Mouse (Mus musculus) urinary bladder, postnatal 14 days (tissue): ENCODE results near the gene 1500015O10Rik.

Source experiments
- DNase-seq: peaks from one replicate; pipeline ENCODE4 v3.0.0; 2021; ENCODE audit warnings: low spot score

The 1500015O10Rik gene

DNA sequence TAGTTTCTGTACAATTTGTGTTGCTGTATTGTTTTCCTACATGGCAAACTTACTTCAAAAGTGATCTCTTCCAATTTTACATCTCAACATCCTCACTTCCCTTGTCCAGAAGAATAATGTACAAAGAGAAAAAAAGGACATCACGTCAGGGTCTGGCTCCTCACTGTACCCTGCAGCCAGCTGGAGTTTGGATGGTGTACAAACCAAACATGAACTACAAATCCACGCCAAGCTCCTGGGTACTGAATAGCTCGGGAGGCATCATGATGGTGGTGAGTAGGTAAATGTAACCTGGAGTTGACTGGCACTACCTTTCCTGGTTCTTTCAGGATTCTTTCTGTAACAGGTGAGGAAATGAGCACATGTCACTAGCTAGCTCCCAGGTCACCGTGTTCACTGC is 43.7 kb downstream of the 1500015O10Rik start:
- no peak for DNase-seq

DNA sequence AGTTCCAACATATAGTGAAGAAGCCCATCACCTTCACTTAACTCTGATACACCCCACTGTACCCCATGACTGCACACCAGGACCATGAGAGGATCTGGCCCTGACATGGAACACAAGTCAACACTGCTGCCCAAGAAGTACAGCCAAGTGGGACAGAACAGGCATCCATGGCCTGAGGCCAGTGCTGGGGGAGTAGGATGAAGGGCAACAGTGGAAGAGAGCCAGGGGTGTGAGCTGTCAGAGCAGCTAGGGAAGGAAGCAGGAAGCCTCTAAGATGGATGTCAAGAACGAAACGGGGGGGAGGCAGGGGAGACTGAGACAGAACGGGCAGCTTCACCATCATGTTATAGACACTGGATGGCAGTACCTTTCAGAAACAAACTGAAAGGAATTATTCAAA is 45.7 kb downstream of the 1500015O10Rik start:
- DNase-seq: peak; percentile 39

DNA sequence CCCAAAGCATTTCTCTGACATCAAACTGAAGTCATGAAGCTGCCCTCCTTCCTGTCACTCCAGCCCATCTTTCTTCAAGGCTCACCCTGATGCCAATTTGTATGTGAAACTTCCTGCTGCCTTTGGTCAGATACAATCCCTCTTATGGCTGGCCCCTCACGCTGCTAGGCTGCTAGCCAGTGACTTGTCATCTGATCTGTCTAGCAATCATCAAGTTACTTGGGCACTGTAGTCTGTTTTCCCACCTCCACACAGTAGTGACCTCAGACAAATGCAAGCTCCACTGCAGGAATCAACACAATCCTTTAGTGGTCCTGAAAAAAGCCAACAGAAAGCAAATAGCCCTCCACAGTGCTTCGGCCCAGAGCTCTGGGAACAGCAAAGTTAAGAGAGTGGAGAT is 50.8 kb downstream of the 1500015O10Rik start:
- DNase-seq: no peak

DNA sequence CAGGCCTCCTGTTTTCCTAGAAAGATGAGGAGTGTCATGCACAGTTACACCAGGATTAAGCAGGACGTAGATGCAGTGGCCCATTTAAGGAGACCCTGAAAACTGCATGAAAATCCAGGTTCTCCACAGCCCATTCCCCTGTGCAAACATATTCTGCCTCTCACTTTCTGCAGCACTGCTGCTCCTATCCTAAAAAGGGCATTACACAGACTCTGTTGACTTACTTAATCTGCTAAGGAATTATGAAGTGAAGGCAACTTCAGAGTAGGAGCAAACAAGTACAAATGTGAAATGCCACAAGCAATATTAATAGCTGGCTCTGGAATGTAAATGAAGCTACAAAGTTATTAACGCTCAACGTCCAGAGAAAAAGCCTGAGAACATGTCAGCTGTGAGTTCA is 51.3 kb downstream of the 1500015O10Rik start:
- DNase-seq: no peak

DNA sequence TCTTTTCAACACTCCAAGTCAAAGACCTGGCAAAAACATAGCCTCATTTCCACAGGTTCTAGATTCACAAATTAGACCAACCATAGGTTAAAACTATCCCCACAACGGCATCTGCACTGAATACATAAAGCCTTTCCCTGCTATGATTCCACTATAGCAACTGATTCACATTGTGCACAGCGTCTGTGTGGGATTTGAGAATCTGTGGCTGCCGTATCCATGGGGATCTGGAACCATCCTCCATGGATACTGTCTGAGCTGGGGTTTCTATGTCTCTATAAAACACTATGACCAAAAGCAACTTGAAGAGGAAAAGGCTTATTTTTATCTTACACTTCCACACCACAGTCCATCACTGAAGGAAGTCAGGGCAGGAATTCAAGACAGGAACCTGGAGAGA is 52.3 kb downstream of the 1500015O10Rik start:
- DNase-seq: no peak

DNA sequence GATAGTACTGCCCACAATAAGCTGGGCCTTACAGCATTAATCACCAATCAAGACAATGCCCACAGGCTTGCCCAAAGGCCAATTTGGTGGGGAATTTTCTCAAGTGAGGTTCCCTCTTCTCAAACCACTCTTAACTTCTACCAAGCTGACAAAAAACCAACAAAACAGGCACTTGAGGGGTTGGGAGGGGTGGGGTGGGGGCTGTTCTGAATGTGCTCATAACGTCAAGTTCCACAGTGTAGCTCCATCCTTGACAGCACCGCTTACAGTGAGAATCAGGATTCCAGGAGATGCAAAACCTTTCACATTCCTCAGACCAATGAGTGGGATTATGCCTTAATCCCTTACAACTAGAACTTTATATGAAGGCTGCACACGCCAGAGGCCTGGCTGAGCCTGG is 52.8 kb downstream of the 1500015O10Rik start:
- no peak for DNase-seq

DNA sequence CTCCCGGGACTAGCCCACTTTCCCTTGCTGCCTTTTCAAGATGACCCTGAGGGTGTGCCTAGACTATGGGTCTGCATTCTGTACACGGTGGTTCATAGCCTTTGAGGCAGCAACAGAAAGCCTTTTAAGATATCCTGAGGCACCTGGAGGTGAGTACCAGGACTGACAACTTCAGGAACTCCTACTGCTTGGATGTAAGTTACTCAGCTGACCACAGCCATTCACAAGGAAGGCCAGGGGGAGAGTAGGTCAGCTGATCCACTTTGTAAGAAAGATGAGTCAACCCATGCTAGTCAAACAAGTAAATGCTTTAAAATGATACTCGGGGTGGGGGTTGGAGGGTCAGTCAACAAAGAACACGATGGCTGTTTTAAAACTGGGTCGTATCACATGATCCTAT is 54.9 kb downstream of the 1500015O10Rik start:
- DNase-seq: no peak

DNA sequence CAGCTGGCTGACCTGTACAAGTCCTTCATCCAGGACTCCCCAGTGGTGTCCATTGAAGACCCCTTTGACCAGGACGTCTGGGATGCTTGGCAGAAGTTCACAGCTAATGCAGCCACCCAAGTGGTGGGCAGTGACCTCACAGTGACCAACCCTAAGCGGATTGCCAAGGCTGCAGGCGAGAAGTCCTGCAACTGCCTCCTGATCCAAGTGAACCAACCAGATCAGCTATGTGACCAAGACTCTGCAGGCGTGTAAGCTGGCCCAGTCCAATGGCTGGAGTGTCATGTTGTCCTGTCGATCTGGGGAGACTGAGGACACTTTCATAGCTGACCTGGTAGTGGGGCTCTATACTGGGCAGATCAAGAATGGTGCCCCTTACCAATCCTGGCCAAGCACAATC is 56.3 kb downstream of the 1500015O10Rik start:
- no peak for DNase-seq

DNA sequence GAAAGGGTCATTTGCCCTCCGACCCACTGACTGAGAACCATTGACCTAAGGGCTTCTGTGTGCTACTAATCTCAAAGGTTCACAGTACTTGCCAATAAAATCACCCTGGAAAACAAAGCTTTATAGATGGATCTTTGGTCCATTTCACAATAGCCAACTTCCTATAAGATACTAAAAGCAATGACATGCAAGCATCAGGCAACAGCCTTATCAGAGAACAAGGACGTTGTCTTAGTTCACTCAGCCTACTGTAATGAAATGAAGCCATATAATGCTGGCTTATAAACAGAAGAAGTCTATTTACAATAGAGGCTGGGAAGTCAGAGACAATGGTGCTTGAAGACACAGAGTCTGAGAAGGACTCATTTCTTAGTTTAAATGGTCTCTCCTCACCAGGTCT is 59.4 kb downstream of the 1500015O10Rik start:
- no peak for DNase-seq
